Mouse (Mus musculus): ENCODE data around the gene Park7.

Park7 gene

GRCm38 (mm10) chr4:150914290-150914733 lies at the start of gene Park7, which contains the start of gene Tnfrsf9:
Park7 (minus strand) TSS chr4:150914437.
Tnfrsf9 (plus strand) TSS chr4:150914562.
- DNase-seq = peak; percentile 97

- no peak for DNase-seq
Measured at GRCm38 (mm10) chr4:150963711-150964110, 49.5 kb upstream of the Park7 start.

- no peak for DNase-seq
Measured at GRCm38 (mm10) chr4:150962231-150962630, 48.0 kb upstream of the Park7 start.

- DNase-seq = no peak
Measured at GRCm38 (mm10) chr4:150958536-150958935, 44.3 kb upstream of the Park7 start.

GRCm38 (mm10) chr4:150957106-150957458 lies 42.8 kb upstream of the Park7 start:
- DNase-seq = no peak

- no peak for DNase-seq
Measured at GRCm38 (mm10) chr4:150956369-150957105, 42.3 kb upstream of the Park7 start.

- DNase-seq = no peak
Measured at GRCm38 (mm10) chr4:150950972-150951371, 36.7 kb upstream of the Park7 start.

- DNase-seq = no peak
Measured at GRCm38 (mm10) chr4:150944707-150945106, 30.5 kb upstream of the Park7 start.

GRCm38 (mm10) chr4:150939991-150940651 lies 25.9 kb upstream of the Park7 start:
- DNase-seq = no peak

GRCm38 (mm10) chr4:150938063-150938452 lies 23.8 kb upstream of the Park7 start:
- no peak for DNase-seq

- no peak for DNase-seq
Measured at GRCm38 (mm10) chr4:150937293-150938062, 23.2 kb upstream of the Park7 start.

GRCm38 (mm10) chr4:150933503-150933902 lies 19.3 kb upstream of the Park7 start:
- DNase-seq = no peak

GRCm38 (mm10) chr4:150927789-150928188 lies 13.6 kb upstream of the Park7 start:
- no peak for DNase-seq

- DNase-seq = no peak
Measured at GRCm38 (mm10) chr4:150926924-150927705, 12.9 kb upstream of the Park7 start.

GRCm38 (mm10) chr4:150925923-150926322 lies 11.7 kb upstream of the Park7 start:
- DNase-seq = peak; percentile 50

GRCm38 (mm10) chr4:150924936-150925335 lies 10.7 kb upstream of the Park7 start:
- DNase-seq = no peak

GRCm38 (mm10) chr4:150924308-150924707 lies 10.1 kb upstream of the Park7 start:
- no peak for DNase-seq

GRCm38 (mm10) chr4:150921206-150921605 lies 7.0 kb upstream of the Park7 start:
- no peak for DNase-seq

- no peak for DNase-seq
Measured at GRCm38 (mm10) chr4:150917336-150918027, 3.2 kb upstream of the Park7 start.

- DNase-seq = no peak
Measured at GRCm38 (mm10) chr4:150915181-150915906, 1.1 kb upstream of the Park7 start.

- DNase-seq = no peak
Measured at GRCm38 (mm10) chr4:150913743-150914142, 494 bp downstream of the Park7 start.

Data from liver (tissue).